In the genomic region with DNA sequence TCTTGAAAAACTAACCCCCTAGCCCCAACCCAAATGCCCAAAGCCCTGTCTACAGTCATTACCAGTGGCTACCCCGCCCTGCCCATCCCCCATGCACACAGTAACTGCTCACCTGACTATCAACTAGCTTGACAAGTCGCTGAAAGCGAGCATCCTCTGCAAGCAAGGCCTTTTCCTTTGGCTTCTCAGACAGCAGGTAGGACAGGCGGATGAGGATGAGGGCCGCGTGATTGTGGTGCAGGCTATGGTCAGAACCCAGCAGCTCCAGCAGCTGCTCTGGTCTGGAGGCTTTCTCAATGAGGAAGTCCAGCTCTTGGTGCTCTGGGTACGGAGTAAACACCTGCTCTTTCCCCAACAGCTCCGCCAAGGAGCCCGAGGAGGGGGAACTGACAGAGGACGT, we compare ENCODE assay signal across 2 mouse cellular contexts.
TF ChIP-seq lines count a peak whose summit lies in the region.

No protein-coding gene starts in this region.

TF ChIP-seq in MEL, 35 proteins besides CTCF, POLR2A, EP300 and RAD21 (continued from another document):
- TF ChIP-seq HCFC1 (IDR thresholded peaks at IDR 0.05; ENCODE audit: low read depth, low read length) (0 out of 2 replicates have a peak, but pooled peaks have one; percentile 12), KAT2A (conservative IDR thresholded peaks at IDR 0.05; ENCODE audit: low read depth, low read length) (no peak), BHLHE40 (IDR thresholded peaks at IDR 0.05; ENCODE audit: borderline replicate concordance, low read depth, low read length) (peak; percentile 34; the same call in 1 of the 2 replicates), GATA1 (IDR thresholded peaks at IDR 0.05; ENCODE audit: low read depth, low read length) (no peak), MXI1 (IDR thresholded peaks at IDR 0.05; ENCODE audit: low read depth, low read length) (0 out of 2 replicates have a peak, but pooled peaks have one; percentile 11), NELFE (IDR thresholded peaks at IDR 0.05; ENCODE audit: low read depth, low read length) (no peak)

TF ChIP-seq in myocyte, 11 proteins besides CTCF, POLR2A, EP300 and RAD21:
- TF ChIP-seq SRF (IDR thresholded peaks at IDR 0.05; ENCODE audit: control insufficient read depth, insufficient read length, low read depth) (no peak), REST (IDR thresholded peaks at IDR 0.05; ENCODE audit: insufficient read depth, insufficient read length) (no peak), E2F4 (IDR thresholded peaks at IDR 0.05; ENCODE audit: insufficient read depth) (no peak), TCF3 (IDR thresholded peaks at IDR 0.05; ENCODE audit: insufficient read length, low read depth) (no peak), USF1 (IDR thresholded peaks at IDR 0.05; ENCODE audit: low read depth) (no peak)
